Mouse (Mus musculus): ENCODE measurements around the gene Pxt1. TPM values are rescaled to one million over a fixed set of nuclear protein-coding genes. Genes with fewer than 3 reads are reported as not detected.

The Pxt1 gene
- polyA plus RNA-seq, 1 experiment from 2014 or later = not detected

GRCm38 (mm10) chr17:28940776-28941555, 2.7 kb downstream of the Pxt1 start:
- H3K4me2 ChIP-seq (replicated peaks; ENCODE audit: low read depth, low read length) = no peak overlapping the region
- H3K4me3 ChIP-seq (ENCODE audit: low read depth, low read length) = no peak overlapping the region
- H3K9me3 ChIP-seq (ENCODE audit: control insufficient read depth, low read depth, low read length) = no peaks in the 10 kb centered on the region
- no peaks in the 10 kb centered on the region for H3K4me1 ChIP-seq (ENCODE audit: control insufficient read depth, insufficient read depth, low read length)
- no peak for ATAC-seq (ENCODE audit: insufficient number of reproducible peaks, insufficient read depth, low FRiP score, low read depth)
- no peaks in the 10 kb centered on the region for H3K27me3 ChIP-seq (ENCODE audit: control insufficient read depth, insufficient read depth, low read length)
- no peaks in the 10 kb centered on the region for H3K36me3 ChIP-seq (ENCODE audit: control insufficient read depth, insufficient read depth, low read length)
- WGBS = 92% methylated on average over 25 of the region's 25 CpGs
- H3K27ac ChIP-seq (ENCODE audit: low read length) = no peak overlapping the region
- H3K9ac ChIP-seq (replicated peaks; ENCODE audit: low read depth, low read length) = no peak overlapping the region

DNA sequence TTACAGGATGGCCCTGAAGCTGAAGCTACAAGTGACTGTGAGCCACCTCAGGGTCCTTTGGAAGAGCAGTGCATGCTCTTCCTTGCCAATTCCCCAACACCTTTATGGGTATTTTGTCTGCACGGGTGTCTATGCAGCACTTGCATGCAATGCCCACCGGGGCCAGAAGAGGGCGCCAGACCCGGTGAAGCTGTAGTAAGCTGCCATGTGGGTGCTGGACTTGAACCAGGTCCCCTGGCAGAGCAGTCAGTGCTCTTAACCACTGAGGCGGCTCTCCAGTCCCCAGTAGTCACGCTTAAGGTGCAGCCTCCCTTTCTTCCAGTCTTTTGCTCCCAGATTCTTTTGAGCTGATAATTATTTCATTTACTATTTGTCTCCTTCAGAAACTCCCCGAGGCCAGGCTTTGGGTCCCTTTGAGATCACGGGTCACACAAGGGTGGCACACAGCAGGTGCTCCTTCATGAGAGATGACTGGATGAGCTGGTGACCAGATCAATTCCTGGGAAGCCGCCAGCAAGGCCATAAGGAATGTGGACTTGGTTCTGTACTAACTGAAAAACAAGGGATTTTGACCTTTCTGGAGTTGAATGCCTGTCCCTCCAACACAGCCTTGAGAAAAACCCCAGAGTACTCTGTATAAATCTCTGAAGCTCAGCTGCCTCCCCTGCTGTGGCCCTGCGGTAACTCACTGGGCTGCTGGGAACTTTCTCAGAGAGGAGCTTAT, 6.9 kb downstream of the Pxt1 start:
- no peaks in the 10 kb centered on the region for H3K9me3 ChIP-seq (ENCODE audit: control insufficient read depth, low read depth, low read length)
- no peak for ATAC-seq (ENCODE audit: insufficient number of reproducible peaks, insufficient read depth, low FRiP score, low read depth)
- H3K4me2 ChIP-seq (replicated peaks; ENCODE audit: low read depth, low read length) = no peak overlapping the region
- WGBS = 80% methylated on average over 10 of the region's 10 CpGs
- no peak overlapping the region for H3K9ac ChIP-seq (replicated peaks; ENCODE audit: low read depth, low read length)
- H3K36me3 ChIP-seq (ENCODE audit: control insufficient read depth, insufficient read depth, low read length) = no peaks in the 10 kb centered on the region
- H3K4me1 ChIP-seq (ENCODE audit: control insufficient read depth, insufficient read depth, low read length) = no peaks in the 10 kb centered on the region
- H3K27me3 ChIP-seq (ENCODE audit: control insufficient read depth, insufficient read depth, low read length) = no peaks in the 10 kb centered on the region
- no peak overlapping the region for H3K27ac ChIP-seq (ENCODE audit: low read length)
- H3K4me3 ChIP-seq (ENCODE audit: low read depth, low read length) = no peak overlapping the region

DNA sequence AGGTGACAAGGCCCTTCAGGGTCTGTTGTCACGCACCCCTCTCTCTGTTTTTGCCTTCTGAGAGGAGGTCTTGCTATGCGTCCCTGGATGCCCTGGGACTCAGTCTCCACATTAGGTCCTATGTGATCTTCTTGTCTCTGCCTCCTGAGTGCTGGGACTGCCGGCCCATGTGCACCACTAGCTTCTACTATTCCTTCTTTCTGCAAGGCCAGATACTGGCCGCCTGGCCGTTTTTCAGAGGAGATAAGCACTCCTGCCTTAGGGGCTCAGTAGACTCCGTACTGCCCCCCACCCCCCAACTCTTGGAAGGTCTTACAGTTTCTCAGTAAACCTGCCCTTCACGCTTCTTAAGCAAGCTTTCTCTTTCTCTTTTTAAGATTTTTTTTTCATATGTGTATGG, 7.5 kb downstream of the Pxt1 start:
- no peak overlapping the region for H3K9ac ChIP-seq (replicated peaks; ENCODE audit: low read depth, low read length)
- H3K36me3 ChIP-seq (ENCODE audit: control insufficient read depth, insufficient read depth, low read length) = no peaks in the 10 kb centered on the region
- H3K4me1 ChIP-seq (ENCODE audit: control insufficient read depth, insufficient read depth, low read length) = no peaks in the 10 kb centered on the region
- H3K4me3 ChIP-seq (ENCODE audit: low read depth, low read length) = no peak overlapping the region
- no peaks in the 10 kb centered on the region for H3K9me3 ChIP-seq (ENCODE audit: control insufficient read depth, low read depth, low read length)
- 86% methylated on average over 7 of the region's 7 CpGs for whole genome bisulfite sequencing
- H3K27me3 ChIP-seq (ENCODE audit: control insufficient read depth, insufficient read depth, low read length) = no peaks in the 10 kb centered on the region
- H3K27ac ChIP-seq (ENCODE audit: low read length) = no peak overlapping the region
- no peak overlapping the region for H3K4me2 ChIP-seq (replicated peaks; ENCODE audit: low read depth, low read length)
- ATAC-seq (ENCODE audit: insufficient number of reproducible peaks, insufficient read depth, low FRiP score, low read depth) = no peak

DNA sequence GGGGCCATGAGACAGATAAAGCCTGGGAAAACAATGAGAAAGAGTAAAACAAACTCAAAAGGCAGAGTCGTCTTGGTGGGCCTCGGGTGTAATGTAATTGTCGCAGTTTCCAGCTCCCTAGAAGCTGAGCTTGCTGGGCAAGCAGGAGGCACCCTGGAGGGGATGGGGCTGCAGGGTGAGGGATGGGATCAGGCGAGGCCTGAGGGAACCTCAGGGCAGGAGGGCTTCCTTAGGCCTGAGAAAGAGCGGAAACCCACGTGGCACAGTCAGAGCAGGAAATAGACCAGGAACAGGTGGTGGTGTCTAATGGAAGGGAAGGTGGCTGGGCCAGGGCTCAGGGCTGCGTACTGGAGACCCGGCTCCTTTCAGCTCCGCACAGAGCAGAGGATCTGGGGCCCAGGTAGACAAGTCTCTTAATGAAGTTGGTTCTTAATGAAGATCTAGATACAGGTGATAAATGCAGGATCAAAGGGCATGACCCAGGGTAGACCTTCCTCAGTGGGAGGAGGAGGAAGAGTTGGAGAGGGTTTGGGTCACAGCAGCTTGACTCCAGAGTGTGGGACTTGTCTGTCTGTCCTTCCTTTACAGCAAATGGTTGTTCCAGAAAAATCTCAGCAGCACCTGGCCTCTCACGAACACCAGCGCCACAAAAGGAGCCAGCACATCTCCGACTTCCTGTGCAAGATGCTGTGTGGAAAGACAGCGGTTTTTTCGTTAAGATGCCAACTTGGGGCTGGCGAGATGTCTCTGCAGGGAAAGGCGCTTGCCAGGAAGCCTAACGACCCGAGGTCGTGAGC, 9.3 kb downstream of the Pxt1 start:
- Histone ChIP-seq H3K27me3 (ENCODE audit: control insufficient read depth, insufficient read depth, low read length) (no peaks in the 10 kb centered on the region), H3K9me3 (ENCODE audit: control insufficient read depth, low read depth, low read length) (no peaks in the 10 kb centered on the region), H3K4me2 (replicated peaks; ENCODE audit: low read depth, low read length) (no peak overlapping the region), H3K27ac (ENCODE audit: low read length) (no peak overlapping the region), H3K4me1 (ENCODE audit: control insufficient read depth, insufficient read depth, low read length) (peaks cover 11% of the 10 kb centered on the region), H3K4me3 (ENCODE audit: low read depth, low read length) (no peak overlapping the region), H3K36me3 (ENCODE audit: control insufficient read depth, insufficient read depth, low read length) (no peaks in the 10 kb centered on the region), H3K9ac (replicated peaks; ENCODE audit: low read depth, low read length) (no peak overlapping the region)
- ATAC-seq (ENCODE audit: insufficient number of reproducible peaks, insufficient read depth, low FRiP score, low read depth) = no peak
- 73% methylated on average over 19 of the region's 19 CpGs for WGBS

DNA sequence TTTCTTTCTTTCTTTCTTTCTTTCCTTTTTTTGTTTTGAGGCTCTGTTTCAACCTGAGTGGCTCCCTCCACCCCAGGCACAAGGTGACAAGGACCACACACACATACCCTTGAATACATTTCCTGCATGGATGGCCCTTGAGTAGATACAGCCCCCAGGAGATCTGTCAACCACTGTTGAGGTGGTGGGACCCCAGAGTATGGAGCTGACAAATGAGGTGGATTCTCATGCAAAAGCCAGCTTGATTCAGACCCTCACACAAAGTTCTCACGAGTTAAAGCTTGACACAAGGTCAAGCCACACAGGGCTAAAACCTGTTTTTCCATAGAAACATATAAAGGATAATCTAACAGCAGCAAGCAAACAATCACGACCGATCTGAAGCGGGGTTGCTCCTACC, 11.4 kb downstream of the Pxt1 start:
- Histone ChIP-seq H3K9ac (replicated peaks; ENCODE audit: low read depth, low read length) (no peak overlapping the region), H3K27ac (ENCODE audit: low read length) (no peak overlapping the region), H3K4me2 (replicated peaks; ENCODE audit: low read depth, low read length) (no peak overlapping the region), H3K9me3 (ENCODE audit: control insufficient read depth, low read depth, low read length) (no peaks in the 10 kb centered on the region), H3K4me3 (ENCODE audit: low read depth, low read length) (no peak overlapping the region), H3K36me3 (ENCODE audit: control insufficient read depth, insufficient read depth, low read length) (no peaks in the 10 kb centered on the region), H3K27me3 (ENCODE audit: control insufficient read depth, insufficient read depth, low read length) (no peaks in the 10 kb centered on the region), H3K4me1 (ENCODE audit: control insufficient read depth, insufficient read depth, low read length) (peaks cover 11% of the 10 kb centered on the region)
- WGBS = 81% methylated on average over 4 of the region's 4 CpGs
- ATAC-seq (ENCODE audit: insufficient number of reproducible peaks, insufficient read depth, low FRiP score, low read depth) = no peak

- peaks cover 11% of the 10 kb centered on the region for H3K4me1 ChIP-seq (ENCODE audit: control insufficient read depth, insufficient read depth, low read length)
- no peak for ATAC-seq (ENCODE audit: insufficient number of reproducible peaks, insufficient read depth, low FRiP score, low read depth)
- no peaks in the 10 kb centered on the region for H3K9me3 ChIP-seq (ENCODE audit: control insufficient read depth, low read depth, low read length)
- 85% methylated on average over 18 of the region's 18 CpGs for WGBS
- H3K4me3 ChIP-seq (ENCODE audit: low read depth, low read length) = no peak overlapping the region
- H3K36me3 ChIP-seq (ENCODE audit: control insufficient read depth, insufficient read depth, low read length) = no peaks in the 10 kb centered on the region
- H3K27ac ChIP-seq (ENCODE audit: low read length) = peak overlapping the region; percentile 15; the same call in 1 of the 2 replicates
- H3K9ac ChIP-seq (replicated peaks; ENCODE audit: low read depth, low read length) = no peak overlapping the region
- no peak overlapping the region for H3K4me2 ChIP-seq (replicated peaks; ENCODE audit: low read depth, low read length)
- H3K27me3 ChIP-seq (ENCODE audit: control insufficient read depth, insufficient read depth, low read length) = no peaks in the 10 kb centered on the region
Observed at GRCm38 (mm10) chr17:28931436-28932211, 12.0 kb downstream of the Pxt1 start.

DNA sequence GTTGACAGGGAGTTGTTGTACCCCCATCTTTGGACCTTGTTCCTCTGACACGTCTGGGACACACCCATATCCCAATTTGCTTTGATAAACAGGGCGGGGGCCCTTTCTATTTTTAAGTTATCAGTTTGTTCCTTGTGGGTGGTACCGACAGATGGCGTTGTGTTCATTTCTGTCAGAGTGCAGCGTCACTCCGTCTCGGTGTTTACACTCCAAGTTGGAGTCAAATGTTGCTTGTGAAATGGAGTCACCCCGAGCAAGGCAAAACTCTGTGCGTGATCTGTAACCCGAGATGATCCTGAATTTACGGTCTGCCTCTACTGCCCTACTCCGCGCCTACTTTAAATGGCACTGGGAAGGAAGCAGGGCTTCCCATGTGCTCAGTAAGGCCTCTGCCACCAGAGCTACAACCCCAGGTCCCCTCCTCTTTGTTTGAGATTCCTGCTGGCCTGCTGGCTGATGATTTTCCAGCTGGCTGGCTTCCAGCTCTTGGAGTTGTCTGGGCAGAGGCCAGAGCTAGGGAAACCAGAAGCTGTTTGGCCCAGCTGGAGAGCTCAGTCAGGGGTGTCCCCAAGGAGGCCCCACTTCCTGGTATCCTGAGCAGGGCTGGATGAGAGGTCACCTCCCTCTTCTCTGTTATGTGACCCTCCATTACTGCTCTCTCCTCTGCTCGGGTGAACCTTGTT, 13.1 kb downstream of the Pxt1 start:
- no peak overlapping the region for H3K4me3 ChIP-seq (ENCODE audit: low read depth, low read length)

More for the DNA sequence above, 13.1 kb downstream of the Pxt1 start:
- Histone ChIP-seq H3K9ac (replicated peaks; ENCODE audit: low read depth, low read length) (no peak overlapping the region), H3K36me3 (ENCODE audit: control insufficient read depth, insufficient read depth, low read length) (no peaks in the 10 kb centered on the region), H3K4me2 (replicated peaks; ENCODE audit: low read depth, low read length) (peak overlapping the region; percentile 24), H3K27ac (ENCODE audit: low read length) (peak overlapping the region; percentile 84), H3K4me1 (ENCODE audit: control insufficient read depth, insufficient read depth, low read length) (peaks cover 11% of the 10 kb centered on the region), H3K9me3 (ENCODE audit: control insufficient read depth, low read depth, low read length) (no peaks in the 10 kb centered on the region), H3K27me3 (ENCODE audit: control insufficient read depth, insufficient read depth, low read length) (no peaks in the 10 kb centered on the region)
- peak; percentile 88 for ATAC-seq (ENCODE audit: insufficient number of reproducible peaks, insufficient read depth, low FRiP score, low read depth)
- WGBS = 9% methylated on average over 14 of the region's 14 CpGs

Measured in stomach, embryonic 14.5 days (tissue).